Mouse (Mus musculus): ENCODE results near the gene Esr2. TPM values are rescaled to one million over a fixed set of nuclear protein-coding genes. Genes with fewer than 3 reads are reported as not detected.
"Not testable (repeated sequence)": the region's sequence is repeated elsewhere in the genome, so short reads cannot be mapped to it uniquely, and the experiment has no call there.

Esr2 gene
- polyA plus RNA-seq (2012; rRNA removed): 0.02 and 0.04 TPM in 2 replicates

DNA sequence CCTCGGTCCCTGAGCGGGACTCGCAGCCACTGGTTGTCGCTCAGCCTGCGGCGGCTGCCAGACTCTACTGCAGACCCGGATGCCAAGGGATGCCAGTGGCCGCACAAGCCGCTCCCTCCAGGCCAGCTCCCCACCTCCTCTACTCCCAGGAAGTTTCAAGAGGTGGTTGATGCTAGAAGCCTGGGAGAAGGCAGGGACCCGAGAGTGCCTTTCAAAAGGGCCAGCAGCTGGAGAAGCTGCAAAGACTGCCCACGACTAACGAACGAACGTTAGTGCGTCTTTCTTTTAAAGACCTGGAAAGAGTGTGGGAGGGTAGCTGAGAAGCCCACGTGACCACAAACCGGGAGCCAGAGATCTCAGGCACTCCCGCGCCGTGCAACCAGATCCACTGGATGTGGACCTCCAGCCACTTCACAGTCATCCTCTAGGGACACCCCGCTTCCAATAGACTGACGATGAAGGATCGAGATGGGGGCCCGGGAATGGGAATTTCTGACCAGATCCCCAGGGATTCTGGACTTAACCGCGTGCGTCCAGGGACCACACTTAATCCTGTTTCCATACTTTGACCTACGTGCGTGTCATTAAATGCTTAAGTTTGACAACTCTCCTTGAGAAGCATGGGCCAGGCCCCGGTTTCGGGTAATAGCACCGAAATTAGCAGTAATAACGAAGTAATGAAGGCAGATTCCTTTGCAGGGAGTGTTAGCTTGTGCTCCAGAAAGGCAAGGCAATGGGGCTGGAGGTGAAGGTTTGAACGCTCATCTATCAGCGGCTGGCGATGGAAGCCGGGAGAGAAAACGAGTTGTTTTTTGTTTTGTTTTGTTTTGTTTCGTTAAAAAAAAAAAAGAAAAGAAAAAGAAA lies at the start of gene Esr2:
Gene Esr2, minus strand, starts transcription at position 260 of the 864 bp plus-strand sequence.
- WGBS: under 1% methylated on average over 39 of the region's 39 CpGs
- DNase-seq (ENCODE audit: low read depth, low spot score): no peak

DNA sequence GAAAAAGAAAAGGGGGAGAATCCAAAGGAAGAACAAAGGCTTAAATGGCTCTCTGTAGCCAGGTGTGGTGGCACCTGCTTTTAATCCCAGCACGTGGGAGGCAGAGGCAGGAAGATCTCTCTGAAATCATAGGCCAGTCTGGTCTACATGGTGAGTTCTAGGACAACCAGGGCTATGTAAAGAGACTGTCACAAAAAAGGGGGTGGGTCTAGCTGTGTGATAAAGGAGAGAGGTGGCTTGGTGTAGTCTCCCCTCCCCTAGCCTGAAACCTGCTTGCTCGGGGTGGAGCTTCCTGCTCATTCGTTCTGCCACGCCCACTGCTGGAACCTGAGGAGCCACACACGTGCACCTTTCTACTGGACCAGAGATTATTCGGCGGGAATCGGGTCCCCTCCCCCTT lies 45.0 kb upstream of the Esr2 start:
- DNase-seq (ENCODE audit: low read depth, low spot score): not testable (repeated sequence)
- WGBS: 75% methylated on average over 4 of the region's 8 CpGs

DNA sequence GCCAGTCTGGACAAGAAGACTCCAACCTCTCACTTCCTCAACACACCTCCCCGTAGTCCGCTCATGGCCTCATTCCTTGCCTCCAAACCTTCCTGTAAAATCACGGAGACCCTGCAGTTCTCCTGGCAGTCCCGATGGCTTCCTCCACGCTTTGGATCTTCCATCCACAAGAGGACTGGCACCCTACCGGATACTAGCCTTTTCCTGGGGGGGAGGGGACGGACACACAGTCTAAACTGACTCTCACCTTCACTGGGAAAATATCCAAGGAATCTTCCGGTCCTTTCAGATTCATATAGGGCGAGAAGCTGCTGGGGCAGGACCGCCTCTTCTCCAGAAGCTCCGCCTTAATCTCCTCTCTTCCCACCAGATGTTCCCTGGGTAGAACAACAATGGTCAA lies 39.7 kb upstream of the Esr2 start:
- no peak for DNase-seq (ENCODE audit: low read depth, low spot score)
- 71% methylated on average over 11 of the region's 11 CpGs for WGBS

GRCm38 (mm10) chr12:76215121-76215520 lies 38.1 kb upstream of the Esr2 start:
- WGBS: 42% methylated on average over 5 of the region's 5 CpGs

DNA sequence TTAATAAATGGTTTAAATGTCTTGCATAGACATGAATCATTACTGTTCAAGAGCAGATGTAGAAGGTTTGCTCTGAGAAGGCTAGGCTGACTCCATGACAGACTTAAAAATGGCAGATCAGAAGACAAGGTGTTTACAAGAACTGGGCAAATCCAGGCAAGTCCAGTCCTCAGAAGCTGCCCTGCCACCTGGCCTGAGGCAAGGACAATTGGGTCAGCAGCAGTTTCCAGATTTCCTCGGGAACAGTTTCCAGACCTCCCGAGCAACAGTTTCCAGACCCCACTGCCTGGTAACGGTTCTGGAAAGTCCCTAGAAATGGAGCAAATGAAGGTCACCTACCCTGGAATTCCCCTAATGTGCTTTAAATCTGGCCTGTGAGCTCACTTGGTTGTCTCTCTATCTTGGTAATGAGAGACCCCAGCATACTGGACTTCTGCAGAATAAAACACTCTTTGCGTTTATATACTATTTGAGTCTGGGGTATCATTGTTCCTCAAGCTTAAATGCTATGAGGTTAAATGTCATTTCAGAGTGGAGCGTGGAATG lies 32.4 kb upstream of the Esr2 start:
- 91% methylated on average over 5 of the region's 5 CpGs for WGBS
- DNase-seq (ENCODE audit: low read depth, low spot score): no peak

More at GRCm38 (mm10) chr12:76215121-76215520, 38.1 kb upstream of the Esr2 start:
- no peak for DNase-seq (ENCODE audit: low read depth, low spot score)

DNA sequence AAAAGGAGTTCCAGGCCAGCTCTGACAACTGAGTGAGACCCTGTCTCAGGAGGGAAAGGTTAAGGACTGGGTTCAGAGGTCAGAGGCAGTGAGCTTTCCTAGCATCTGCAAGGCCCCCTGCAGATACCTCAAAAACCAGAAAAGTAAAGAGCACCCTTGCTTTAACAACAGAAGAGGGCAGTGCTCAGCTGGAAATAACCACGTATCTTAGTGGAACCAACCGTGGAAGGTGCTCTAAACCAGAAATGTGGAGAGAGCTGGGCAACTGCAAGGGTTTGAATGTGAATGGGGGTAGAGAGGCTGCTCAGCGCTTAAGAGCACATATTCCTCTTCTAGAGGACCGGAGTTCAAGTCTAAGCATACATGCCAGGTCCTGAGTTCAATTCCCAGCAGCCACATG lies 23.3 kb upstream of the Esr2 start:
- 62% methylated on average over 4 of the region's 4 CpGs for WGBS
- DNase-seq (ENCODE audit: low read depth, low spot score): no peak

- DNase-seq (ENCODE audit: low read depth, low spot score): no peak
- 28% methylated on average over 8 of the region's 8 CpGs for WGBS
Measured at GRCm38 (mm10) chr12:76197071-76197470, 20.0 kb upstream of the Esr2 start.

DNA sequence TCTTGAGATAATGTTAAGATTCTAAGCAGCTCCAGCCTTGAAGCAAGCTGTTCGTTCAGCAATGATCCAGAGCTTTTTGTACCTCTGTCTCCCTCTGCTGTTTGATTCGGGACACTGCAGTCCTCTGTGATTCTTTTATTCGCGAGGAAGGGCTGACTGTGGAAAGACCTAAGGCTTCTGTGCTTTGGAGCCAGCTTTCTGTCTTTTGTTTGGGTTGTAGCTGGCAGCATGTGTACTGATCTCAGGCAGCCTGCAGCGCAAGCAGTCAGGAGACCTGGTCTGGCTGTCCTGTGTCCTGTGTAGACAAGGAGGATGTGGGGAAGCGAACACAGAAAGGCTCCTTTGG lies 19.6 kb upstream of the Esr2 start:
- whole genome bisulfite sequencing: 3% methylated on average over 6 of the region's 6 CpGs
- DNase-seq (ENCODE audit: low read depth, low spot score): peak; percentile 73

GRCm38 (mm10) chr12:76195912-76196708 lies 19.1 kb upstream of the Esr2 start:
- under 1% methylated on average over 22 of the region's 22 CpGs for WGBS
- DNase-seq (ENCODE audit: low read depth, low spot score): peak; percentile 82

DNA sequence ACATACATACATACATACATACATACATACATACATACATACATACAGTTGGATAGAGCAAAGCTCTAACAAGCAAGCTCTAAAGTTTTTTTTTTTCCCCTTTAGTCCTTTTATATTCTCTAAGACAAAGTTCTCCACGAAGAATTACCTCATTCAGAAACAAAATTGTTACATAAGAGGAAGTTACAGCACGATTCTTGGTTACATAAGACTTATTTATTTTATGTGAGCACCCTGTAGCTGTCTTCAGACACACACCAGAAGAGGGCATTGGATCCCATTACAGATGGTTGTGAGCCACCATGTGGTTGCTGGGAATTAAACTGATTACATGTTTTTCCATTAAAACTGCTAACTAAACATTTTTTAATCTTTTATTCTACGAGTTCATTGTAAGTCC lies 17.5 kb upstream of the Esr2 start:
- DNase-seq (ENCODE audit: low read depth, low spot score): no peak
- 25% methylated on average over 3 of the region's 3 CpGs for WGBS

DNA sequence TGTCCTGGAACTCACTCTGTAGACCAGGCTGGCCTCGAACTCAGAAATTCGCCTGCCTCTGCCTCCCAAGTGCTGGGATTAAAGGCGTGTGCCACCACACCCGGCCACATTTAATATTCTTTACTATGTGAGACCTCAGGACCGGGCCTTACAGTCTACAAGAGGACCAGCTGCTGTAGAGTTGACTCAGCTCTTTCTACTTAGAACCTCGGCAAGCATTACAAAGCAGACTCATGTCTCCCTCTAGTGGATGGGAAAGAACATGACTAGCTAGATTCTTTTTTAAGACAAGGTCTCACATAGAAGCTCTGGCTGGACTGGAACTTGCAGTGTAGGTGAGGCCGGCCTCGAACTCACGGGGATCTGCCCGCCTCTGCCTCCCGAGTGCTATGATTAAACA lies 13.9 kb upstream of the Esr2 start:
- 28% methylated on average over 11 of the region's 11 CpGs for WGBS
- DNase-seq (ENCODE audit: low read depth, low spot score): no peak

GRCm38 (mm10) chr12:76187849-76188248 lies 10.8 kb upstream of the Esr2 start:
- 21% methylated on average over 8 of the region's 8 CpGs for WGBS
- no peak for DNase-seq (ENCODE audit: low read depth, low spot score)

- 55% methylated on average over 1 of the region's 1 CpGs for WGBS
- DNase-seq (ENCODE audit: low read depth, low spot score): no peak
Measured at GRCm38 (mm10) chr12:76186473-76186872, 9.4 kb upstream of the Esr2 start.

GRCm38 (mm10) chr12:76185167-76185816 lies 8.2 kb upstream of the Esr2 start:
- 81% methylated on average over 10 of the region's 10 CpGs for WGBS
- no peak for DNase-seq (ENCODE audit: low read depth, low spot score)

- no peak for DNase-seq (ENCODE audit: low read depth, low spot score)
- 65% methylated on average over 6 of the region's 6 CpGs for WGBS
Measured at GRCm38 (mm10) chr12:76184271-76184670, 7.2 kb upstream of the Esr2 start.

DNA sequence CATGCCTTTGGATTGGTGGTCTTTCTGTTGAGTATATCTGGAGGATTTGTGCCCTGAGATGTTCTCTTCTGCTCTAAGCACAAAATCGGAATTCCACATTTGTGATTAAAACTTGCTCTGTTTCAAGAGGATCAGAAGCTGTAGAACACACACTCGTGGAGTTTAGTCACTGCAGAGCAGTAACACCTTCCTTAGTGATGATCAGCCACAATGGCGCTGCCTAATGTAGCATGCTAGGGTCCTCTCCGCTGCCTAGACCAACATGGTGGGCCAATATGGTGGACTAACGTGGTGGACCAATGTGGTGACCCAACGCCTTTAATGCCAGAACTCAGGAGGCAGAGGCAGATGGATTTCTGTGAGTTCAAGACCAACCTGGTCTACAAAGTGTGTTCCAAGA lies 5.8 kb upstream of the Esr2 start:
- 91% methylated on average over 6 of the region's 6 CpGs for WGBS
- DNase-seq (ENCODE audit: low read depth, low spot score): no peak

- WGBS: 77% methylated on average over 8 of the region's 8 CpGs
Measured at GRCm38 (mm10) chr12:76181471-76181870, 4.4 kb upstream of the Esr2 start.

DNA sequence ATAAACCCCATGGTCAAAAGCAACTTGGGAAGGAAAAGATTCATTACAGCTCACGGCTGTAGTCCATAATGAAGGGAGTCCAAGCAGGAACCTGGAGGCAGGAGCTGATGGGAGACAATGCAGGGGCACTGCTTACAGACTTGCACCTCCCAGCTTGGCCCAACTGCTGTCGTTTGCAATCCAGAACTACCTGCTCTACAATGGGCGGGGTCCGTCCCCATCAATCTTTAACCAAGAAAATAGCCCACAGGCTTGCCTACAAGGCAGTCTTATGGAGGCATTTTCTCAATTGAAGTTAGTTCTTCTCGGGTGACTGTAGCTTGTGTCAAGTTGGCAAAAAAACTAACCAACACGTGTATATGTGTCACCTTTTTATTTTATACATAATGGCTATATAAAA lies 3.4 kb upstream of the Esr2 start:
- WGBS: 29% methylated on average over 6 of the region's 6 CpGs
- DNase-seq (ENCODE audit: low read depth, low spot score): no peak

More at GRCm38 (mm10) chr12:76181471-76181870, 4.4 kb upstream of the Esr2 start:
- no peak for DNase-seq (ENCODE audit: low read depth, low spot score)

DNA sequence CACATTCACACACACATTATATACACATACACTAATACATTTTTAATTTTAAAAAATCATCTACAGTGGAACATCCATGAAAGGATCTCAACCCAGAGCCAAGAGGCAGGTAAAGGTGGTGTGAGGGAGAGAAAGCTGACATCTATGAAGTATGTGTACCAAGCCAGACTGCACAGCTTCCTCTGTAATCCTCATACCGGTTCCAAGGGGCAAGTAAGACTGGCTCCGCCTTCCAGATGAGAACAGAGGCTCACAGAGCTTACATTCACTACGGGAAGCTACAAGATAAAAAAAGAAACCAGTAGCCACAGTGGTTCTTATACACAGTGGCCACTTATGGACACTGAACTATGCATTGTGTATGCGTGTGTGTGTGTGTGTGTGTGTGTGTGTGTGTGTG lies 2.5 kb upstream of the Esr2 start:
- WGBS: 16% methylated on average over 4 of the region's 4 CpGs
- DNase-seq (ENCODE audit: low read depth, low spot score): no peak

GRCm38 (mm10) chr12:76179051-76179450 lies 2.0 kb upstream of the Esr2 start:
- 15% methylated on average over 5 of the region's 5 CpGs for WGBS
- no peak for DNase-seq (ENCODE audit: low read depth, low spot score)
